Mouse (Mus musculus) forebrain, embryonic 13.5 days (tissue): ENCODE measurements around the gene Tom1l2. TPM values are rescaled to one million over a fixed set of nuclear protein-coding genes. Genes with fewer than 3 reads are reported as not detected.
A peak's percentile ranks its signal among the peaks of the same experiment; 100 is the strongest.

Source experiments
- ATAC-seq: fragments of 200-750 bp; cut with Nextera tagmentation; 2 replicates; pipeline ENCODE4 v1.8.0; 2017
- H3K27ac ChIP-seq: fragments of 300-500 bp; sonication (generic); 2 replicates; pipeline ENCODE4 v1.5.1; 2015; ENCODE audit warnings: inconsistent platforms, mild to moderate bottlenecking, moderate library complexity
- H3K27me3 ChIP-seq: fragments of 300-500 bp; sonication (generic); 2 replicates; pipeline ENCODE4 v1.6.1; 2015; ENCODE audit warnings: mild to moderate bottlenecking, inconsistent platforms
- H3K36me3 ChIP-seq: fragments of 300-500 bp; sonication (generic); 2 replicates; pipeline ENCODE4 v1.6.1; 2015; ENCODE audit warnings: mild to moderate bottlenecking, inconsistent platforms; ENCODE audit not compliant: poor library complexity, severe bottlenecking
- H3K4me1 ChIP-seq: fragments of 300-500 bp; sonication (generic); 2 replicates; pipeline ENCODE4 v1.6.1; 2015; ENCODE audit warnings: inconsistent platforms
- H3K4me2 ChIP-seq: fragments of 300-500 bp; sonication (generic); 2 replicates; pipeline ENCODE4 v1.6.1; 2015; ENCODE audit warnings: inconsistent platforms, mild to moderate bottlenecking, moderate library complexity
- H3K4me3 ChIP-seq: fragments of 300-500 bp; sonication (generic); 2 replicates; pipeline ENCODE4 v1.5.1; 2015; ENCODE audit warnings: mild to moderate bottlenecking, inconsistent platforms
- H3K9ac ChIP-seq: fragments of 300-500 bp; sonication (generic); 2 replicates; pipeline ENCODE4 v1.6.1; 2015; ENCODE audit warnings: mild to moderate bottlenecking, inconsistent platforms
- H3K9me3 ChIP-seq: fragments of 300-500 bp; sonication (generic); replicated peaks from 2 replicates; pipeline ENCODE4 v1.6.1; 2016; ENCODE audit warnings: inconsistent platforms
- WGBS: fragments of 180-500 bp; shearing (Covaris S2); methylation state at CpG from one replicate; pipeline ENCODE4 v1.1.7; 2015; 5-methylcytosine and 5-hydroxymethylcytosine counted together
- polyA plus RNA-seq: library from polyadenylated mRNA; unstranded; fragments of >200 nt; fragmentation: Nextera tagmentation; extraction: Ambion mirVana; gene quantifications from 2 replicates; pipeline ENCODE4 v1.2.1, GENCODE M21; 2015

Tom1l2 gene
- polyA plus RNA-seq, 1 experiment from 2014 or later: 29.7 TPM

DNA sequence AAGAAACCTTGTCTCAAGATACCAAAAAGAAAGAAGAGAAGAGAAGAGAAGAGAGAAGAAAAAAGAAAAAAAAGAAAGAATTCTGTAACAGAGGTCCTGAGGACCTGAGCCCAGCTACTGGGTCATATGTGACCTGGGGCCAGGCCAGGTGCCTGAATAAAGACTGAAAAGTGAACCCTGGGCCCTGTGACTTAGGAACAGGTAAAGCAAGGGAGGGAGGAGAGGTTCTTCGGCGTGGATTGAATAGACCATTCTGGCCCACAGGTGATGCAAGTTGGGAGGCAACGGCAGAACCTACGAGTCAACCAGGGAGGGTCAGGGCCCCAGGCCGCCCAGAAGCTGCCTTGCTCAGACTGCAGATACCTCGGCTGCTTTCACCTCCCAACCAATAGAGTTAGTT, 131.3 kb downstream of the Tom1l2 start:
- Histone ChIP-seq H3K4me3 (no peak overlapping the region), H3K27me3 (peaks cover 3% of the 10 kb centered on the region; the same call in 1 of the 2 replicates), H3K27ac (no peak overlapping the region), H3K4me1 (peaks cover 39% of the 10 kb centered on the region), H3K4me2 (no peak overlapping the region), H3K9ac (no peak overlapping the region), H3K36me3 (no peaks in the 10 kb centered on the region; the same call in 1 of the 2 replicates), H3K9me3 (no peaks in the 10 kb centered on the region)
- no peak for ATAC-seq
- 82% methylated on average over 6 of the region's 6 CpGs for WGBS

DNA sequence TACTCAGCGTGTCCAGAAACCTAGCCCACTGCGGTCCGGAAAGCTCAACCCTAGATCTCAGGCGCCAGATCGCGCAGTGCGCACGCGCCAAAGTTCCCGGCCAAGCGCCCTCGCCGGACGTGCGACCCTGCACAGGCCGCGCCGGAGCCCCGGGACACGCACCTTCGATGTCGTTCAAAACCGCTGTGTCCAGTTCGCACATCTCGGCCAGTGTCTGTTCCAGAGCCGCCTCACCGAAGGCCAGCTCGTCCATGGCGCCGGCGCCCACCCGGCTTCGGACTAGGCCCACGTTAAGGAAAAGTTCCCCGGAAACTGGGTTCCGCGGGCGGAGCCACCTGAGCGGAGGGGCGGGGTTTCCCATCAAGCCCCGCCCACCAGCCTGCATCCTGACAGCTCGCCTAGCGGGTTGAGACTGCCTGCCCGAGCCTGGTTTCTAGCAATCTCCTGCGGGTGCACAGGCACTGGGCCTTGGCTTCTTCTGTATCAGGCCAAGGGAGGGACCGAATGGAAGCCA, 132.4 kb downstream of the Tom1l2 start:
- H3K4me1 ChIP-seq: peaks cover 33% of the 10 kb centered on the region
- no peaks in the 10 kb centered on the region for H3K9me3 ChIP-seq
- H3K4me2 ChIP-seq: peak overlapping the region; percentile 63
- no peak overlapping the region for H3K27ac ChIP-seq
- under 1% methylated on average over 46 of the region's 46 CpGs for WGBS
- ATAC-seq: peak; percentile 74
- peaks cover 3% of the 10 kb centered on the region; the same call in 1 of the 2 replicates for H3K27me3 ChIP-seq
- H3K36me3 ChIP-seq: no peaks in the 10 kb centered on the region; the same call in 1 of the 2 replicates
- H3K9ac ChIP-seq: peak overlapping the region; percentile 71
- peak overlapping the region; percentile 64 for H3K4me3 ChIP-seq

DNA sequence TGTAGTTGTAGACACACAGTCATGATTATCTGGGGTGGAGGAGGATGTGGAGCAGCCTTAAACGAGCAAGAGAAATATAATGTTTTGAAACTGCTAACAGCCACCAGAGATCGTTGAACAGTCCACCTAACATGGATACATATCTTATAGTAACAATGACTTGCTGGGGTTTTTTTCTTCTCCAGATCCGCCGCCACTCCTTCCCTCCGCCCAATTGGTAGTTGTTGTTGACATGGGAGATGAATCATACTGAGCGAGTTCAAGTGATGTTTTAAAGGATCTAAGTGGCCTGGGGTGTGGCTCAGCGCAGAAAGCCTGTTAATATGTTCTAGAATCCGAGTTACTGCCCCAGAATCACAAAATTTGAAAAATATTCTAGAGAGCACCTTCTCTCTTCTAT, 133.1 kb downstream of the Tom1l2 start:
- peaks cover 3% of the 10 kb centered on the region; the same call in 1 of the 2 replicates for H3K27me3 ChIP-seq
- peak overlapping the region; percentile 64 for H3K4me3 ChIP-seq
- H3K4me2 ChIP-seq: peak overlapping the region; percentile 63
- no peak for ATAC-seq
- peaks cover 33% of the 10 kb centered on the region for H3K4me1 ChIP-seq
- WGBS: 49% methylated on average over 8 of the region's 8 CpGs
- H3K36me3 ChIP-seq: no peaks in the 10 kb centered on the region; the same call in 1 of the 2 replicates
- no peaks in the 10 kb centered on the region for H3K9me3 ChIP-seq
- H3K27ac ChIP-seq: no peak overlapping the region
- H3K9ac ChIP-seq: peak overlapping the region; percentile 71

DNA sequence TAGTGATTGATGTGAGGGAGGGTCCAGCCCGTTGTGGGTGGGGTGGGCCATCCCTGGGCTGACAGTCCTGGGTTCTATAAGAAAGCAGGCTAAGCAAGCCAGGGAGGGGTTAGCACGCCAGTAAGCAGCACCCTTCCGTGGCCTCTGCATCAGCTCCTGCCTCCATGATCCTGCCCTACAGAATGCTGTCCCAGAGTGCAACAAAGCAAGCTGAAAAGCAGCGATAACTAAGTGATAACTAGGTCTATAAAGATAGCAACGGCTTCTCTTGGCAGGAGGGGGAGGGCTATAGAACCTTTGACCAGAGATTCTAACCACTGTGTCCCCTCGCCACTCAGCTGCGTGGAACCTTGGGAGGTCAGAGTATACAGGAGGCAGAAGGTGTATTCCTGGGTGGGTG, 135.2 kb downstream of the Tom1l2 start:
- Histone ChIP-seq H3K36me3 (no peaks in the 10 kb centered on the region; the same call in 1 of the 2 replicates), H3K27me3 (peaks cover 3% of the 10 kb centered on the region; the same call in 1 of the 2 replicates), H3K4me3 (no peak overlapping the region), H3K27ac (no peak overlapping the region), H3K9me3 (no peaks in the 10 kb centered on the region), H3K4me2 (no peak overlapping the region), H3K9ac (no peak overlapping the region), H3K4me1 (peaks cover 35% of the 10 kb centered on the region)
- 87% methylated on average over 7 of the region's 7 CpGs for WGBS
- ATAC-seq: no peak

DNA sequence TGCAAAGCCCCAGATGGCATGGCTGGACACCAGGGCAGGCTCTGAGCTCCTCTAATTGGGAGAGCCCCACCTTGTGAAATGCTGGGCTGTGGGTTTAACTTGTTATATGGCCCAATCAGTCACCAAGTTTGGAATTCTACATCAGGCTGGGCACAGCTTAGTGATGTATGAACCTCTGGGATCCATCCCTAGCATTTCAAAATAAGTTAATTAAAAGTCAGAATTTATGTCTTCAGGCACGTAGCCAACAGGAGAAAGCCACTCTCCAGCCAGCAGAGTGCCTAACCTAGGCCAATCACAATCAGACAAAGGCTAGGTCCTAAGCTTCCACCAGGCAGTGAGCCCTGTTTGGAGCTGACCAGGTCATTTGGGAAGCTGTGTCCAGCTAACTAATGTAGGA, 136.0 kb downstream of the Tom1l2 start:
- ATAC-seq: no peak
- Histone ChIP-seq H3K27me3 (peaks cover 3% of the 10 kb centered on the region; the same call in 1 of the 2 replicates), H3K9ac (no peak overlapping the region), H3K9me3 (no peaks in the 10 kb centered on the region), H3K4me2 (no peak overlapping the region), H3K4me3 (no peak overlapping the region), H3K27ac (no peak overlapping the region), H3K36me3 (no peaks in the 10 kb centered on the region; the same call in 1 of the 2 replicates), H3K4me1 (peaks cover 40% of the 10 kb centered on the region)
- 92% methylated on average over 1 of the region's 1 CpGs for WGBS

DNA sequence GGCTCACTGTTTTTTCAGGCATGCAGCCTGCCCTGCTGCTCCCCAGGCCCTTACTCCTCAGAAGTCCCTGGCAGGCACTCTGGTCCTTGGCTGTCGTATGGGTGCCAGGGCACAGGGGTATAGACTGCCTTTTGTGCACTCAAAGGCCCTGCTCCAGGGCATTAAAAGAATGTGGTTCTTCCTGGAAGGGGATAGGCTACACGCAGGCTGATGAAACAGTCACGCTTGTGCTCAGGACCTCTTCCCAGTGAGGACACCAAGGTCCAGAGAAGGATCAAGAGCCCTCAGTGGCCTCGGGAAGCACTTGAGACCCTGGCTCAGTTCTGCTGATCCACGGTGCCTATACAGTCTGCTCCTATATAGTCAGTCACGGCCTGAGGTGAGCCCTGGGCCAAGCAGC, 139.4 kb downstream of the Tom1l2 start:
- no peak overlapping the region for H3K4me2 ChIP-seq

DNA sequence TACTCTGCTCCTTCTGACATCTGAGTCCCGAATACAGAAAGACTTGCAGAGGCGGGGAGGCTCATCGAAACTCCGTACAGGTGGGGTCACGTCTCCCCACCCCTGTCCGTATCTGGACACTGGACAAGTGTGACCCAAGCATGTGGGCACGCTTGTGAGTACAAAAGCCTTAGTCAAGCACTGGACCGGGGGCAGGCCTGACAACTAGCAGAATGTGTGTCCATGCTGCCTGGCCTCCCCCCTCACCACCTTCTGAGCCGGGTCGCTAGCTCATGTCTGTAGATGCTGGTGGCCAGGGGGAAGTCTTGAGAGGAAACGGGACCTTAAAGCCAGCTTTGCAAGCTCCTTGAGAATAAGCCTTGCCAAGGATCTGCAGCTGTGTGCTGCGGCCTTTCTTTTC, 140.9 kb downstream of the Tom1l2 start:
- Histone ChIP-seq H3K9me3 (no peaks in the 10 kb centered on the region), H3K4me1 (peaks cover 64% of the 10 kb centered on the region), H3K27me3 (no peaks in the 10 kb centered on the region), H3K9ac (peak overlapping the region; percentile 38; the same call in 1 of the 2 replicates), H3K4me2 (no peak overlapping the region), H3K27ac (no peak overlapping the region), H3K4me3 (no peak overlapping the region), H3K36me3 (peaks cover 7% of the 10 kb centered on the region)
- ATAC-seq: no peak
- WGBS: 61% methylated on average over 12 of the region's 12 CpGs

More for the DNA sequence above, 139.4 kb downstream of the Tom1l2 start:
- Histone ChIP-seq H3K4me1 (peaks cover 49% of the 10 kb centered on the region), H3K27me3 (no peaks in the 10 kb centered on the region), H3K9me3 (no peaks in the 10 kb centered on the region), H3K4me3 (no peak overlapping the region), H3K9ac (no peak overlapping the region), H3K27ac (0 out of 2 replicates have a peak overlapping the region, but pooled peaks have one; percentile 19), H3K36me3 (no peaks in the 10 kb centered on the region; the same call in 1 of the 2 replicates)
- WGBS: 61% methylated on average over 6 of the region's 6 CpGs
- no peak for ATAC-seq

DNA sequence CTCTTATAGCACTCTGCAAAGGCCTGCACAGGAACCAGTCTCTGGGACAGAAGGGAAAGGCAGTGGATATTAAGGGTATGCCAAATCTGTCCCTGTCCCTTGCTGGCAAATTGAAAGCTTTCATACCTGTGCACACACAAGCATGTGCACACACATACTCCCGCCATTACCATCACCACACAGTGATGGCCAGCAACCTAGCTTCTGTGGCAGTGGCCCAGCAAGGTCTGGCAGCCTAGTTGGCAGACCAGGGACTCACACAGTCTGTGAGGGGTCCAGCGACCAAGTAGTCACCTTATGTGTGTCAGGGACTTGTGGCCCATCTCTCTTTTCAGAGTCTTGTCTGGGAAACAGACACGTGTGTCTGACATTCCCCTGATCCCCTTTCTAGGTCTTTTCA, 141.6 kb downstream of the Tom1l2 start:
- Histone ChIP-seq H3K36me3 (peaks cover 13% of the 10 kb centered on the region), H3K9ac (no peak overlapping the region), H3K4me2 (peak overlapping the region; percentile 68), H3K4me1 (peaks cover 70% of the 10 kb centered on the region), H3K27ac (peak overlapping the region; percentile 94), H3K4me3 (0 out of 2 replicates have a peak overlapping the region, but pooled peaks have one; percentile 44), H3K9me3 (no peaks in the 10 kb centered on the region), H3K27me3 (no peaks in the 10 kb centered on the region)
- ATAC-seq: no peak
- WGBS: 62% methylated on average over 3 of the region's 3 CpGs

DNA sequence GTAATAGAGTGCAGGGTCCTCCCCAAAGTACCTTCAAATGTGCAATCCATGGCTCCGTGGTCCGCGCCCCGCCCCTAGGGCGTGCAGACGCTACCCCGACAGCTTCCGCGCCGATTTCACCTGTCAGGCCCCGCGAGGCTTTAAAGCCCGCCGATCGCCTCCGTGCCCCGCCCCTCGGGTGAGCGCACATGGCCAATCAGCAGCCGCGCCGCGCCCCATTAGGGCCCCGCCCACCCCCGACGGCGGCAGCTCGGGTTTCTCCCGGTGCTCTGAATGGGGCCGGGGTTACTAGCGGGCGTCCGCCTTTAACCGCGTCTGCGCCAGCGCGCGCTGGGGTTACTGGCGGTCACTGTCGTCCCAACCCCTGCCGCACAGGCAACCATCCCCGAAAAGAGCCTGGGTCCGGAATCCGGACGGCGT, 142.4 kb downstream of the Tom1l2 start:
- H3K4me1 ChIP-seq: peaks cover 72% of the 10 kb centered on the region
- H3K4me3 ChIP-seq: peak overlapping the region; percentile 44
- peak; percentile 90 for ATAC-seq
- peak overlapping the region; percentile 69 for H3K9ac ChIP-seq
- peaks cover 21% of the 10 kb centered on the region for H3K36me3 ChIP-seq
- H3K27ac ChIP-seq: peak overlapping the region; percentile 94
- no peaks in the 10 kb centered on the region for H3K9me3 ChIP-seq
- H3K4me2 ChIP-seq: peak overlapping the region; percentile 68
- 1% methylated on average over 47 of the region's 47 CpGs for WGBS
- no peaks in the 10 kb centered on the region for H3K27me3 ChIP-seq

DNA sequence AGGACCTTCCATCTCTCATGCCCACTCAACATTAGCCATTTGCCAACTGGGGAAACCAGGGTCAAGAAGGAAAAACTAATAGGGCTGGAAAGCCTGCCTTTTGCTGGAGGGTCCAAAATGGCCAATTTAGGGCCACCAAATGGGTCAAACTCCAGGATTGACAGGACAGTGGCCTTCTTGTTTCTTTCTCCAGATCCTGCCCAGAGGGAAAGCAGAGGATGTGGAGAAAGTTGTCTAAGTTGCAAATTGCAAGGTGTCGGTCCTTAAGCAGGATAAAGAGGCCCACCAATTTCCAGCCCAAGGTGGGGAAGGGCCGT, 142.8 kb downstream of the Tom1l2 start:
- H3K27me3 ChIP-seq: no peaks in the 10 kb centered on the region
- H3K4me1 ChIP-seq: peaks cover 72% of the 10 kb centered on the region
- H3K4me2 ChIP-seq: peak overlapping the region; percentile 68
- ATAC-seq: no peak
- peak overlapping the region; percentile 94 for H3K27ac ChIP-seq
- H3K4me3 ChIP-seq: peak overlapping the region; percentile 44
- peaks cover 26% of the 10 kb centered on the region for H3K36me3 ChIP-seq
- 0% methylated on average over 2 of the region's 2 CpGs for WGBS
- H3K9me3 ChIP-seq: no peaks in the 10 kb centered on the region
- H3K9ac ChIP-seq: peak overlapping the region; percentile 69

DNA sequence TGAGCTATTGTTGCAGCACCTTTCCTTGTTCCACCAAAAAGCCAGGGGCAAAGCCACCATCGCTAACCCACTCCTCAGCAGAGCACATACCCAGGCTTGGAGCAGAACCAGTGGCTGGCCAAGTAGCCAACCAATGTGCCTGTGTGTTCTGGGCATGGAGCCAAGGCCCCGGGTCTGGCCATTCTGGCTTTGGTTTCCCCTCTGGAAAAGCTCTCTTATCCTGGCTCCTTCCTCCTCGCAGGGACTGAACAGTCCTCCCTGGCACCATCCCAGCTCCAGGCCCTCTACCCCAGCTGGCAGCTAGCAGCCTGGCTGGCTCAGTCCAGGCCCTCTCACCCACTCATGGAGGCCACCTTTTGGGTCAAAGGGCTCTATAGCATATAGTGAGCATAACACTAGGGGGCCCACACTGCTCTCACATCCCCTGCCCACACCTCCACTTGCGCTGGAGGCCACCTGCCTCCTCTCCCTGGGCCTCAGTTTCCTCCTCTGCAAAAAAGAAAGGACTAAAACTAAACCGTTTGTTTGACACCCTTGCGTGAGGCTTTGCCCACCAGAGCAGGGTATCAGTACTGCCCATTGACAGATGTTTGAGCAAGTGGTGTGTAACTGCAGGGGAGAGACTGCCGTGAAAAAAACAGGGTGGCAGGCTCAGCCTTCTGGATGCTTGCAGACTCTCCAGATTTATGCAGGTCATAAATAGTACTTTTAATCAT, 143.3 kb downstream of the Tom1l2 start:
- H3K9ac ChIP-seq: peak overlapping the region; percentile 69
- no peaks in the 10 kb centered on the region for H3K27me3 ChIP-seq
- H3K36me3 ChIP-seq: peaks cover 31% of the 10 kb centered on the region
- H3K4me1 ChIP-seq: peaks cover 72% of the 10 kb centered on the region
- H3K4me2 ChIP-seq: peak overlapping the region; percentile 68
- no peaks in the 10 kb centered on the region for H3K9me3 ChIP-seq
- peak overlapping the region; percentile 94 for H3K27ac ChIP-seq
- H3K4me3 ChIP-seq: peak overlapping the region; percentile 44
- 24% methylated on average over 7 of the region's 7 CpGs for WGBS
- ATAC-seq: peak; percentile 68

DNA sequence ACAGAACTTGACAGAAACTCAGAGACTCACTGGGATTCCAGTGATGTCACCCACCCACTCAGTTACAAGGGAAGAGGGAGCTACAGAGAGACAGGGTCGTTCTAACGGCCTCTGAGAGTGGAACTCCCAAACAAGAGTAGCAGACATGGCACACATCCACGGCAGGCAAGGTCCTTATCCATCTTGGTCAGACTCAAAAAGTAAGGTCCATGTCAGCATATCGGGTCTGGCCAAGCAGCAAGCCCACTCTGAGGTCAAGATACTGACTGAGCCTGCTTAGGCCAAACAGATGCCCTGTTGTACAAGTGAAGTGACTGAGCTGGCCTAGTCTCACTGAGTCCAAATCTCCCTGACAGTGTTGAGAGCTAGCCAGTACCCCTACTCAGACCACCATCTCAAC, 144.0 kb downstream of the Tom1l2 start:
- H3K27ac ChIP-seq: peak overlapping the region; percentile 94
- peak overlapping the region; percentile 68 for H3K4me2 ChIP-seq
- peaks cover 72% of the 10 kb centered on the region for H3K4me1 ChIP-seq
- peak overlapping the region; percentile 69 for H3K9ac ChIP-seq
- no peak for ATAC-seq
- WGBS: 40% methylated on average over 4 of the region's 4 CpGs
- H3K36me3 ChIP-seq: peaks cover 37% of the 10 kb centered on the region
- no peaks in the 10 kb centered on the region for H3K27me3 ChIP-seq
- peak overlapping the region; percentile 44 for H3K4me3 ChIP-seq
- no peaks in the 10 kb centered on the region for H3K9me3 ChIP-seq
